Mouse (Mus musculus) lung, postnatal 10 days (tissue): ENCODE measurements at regions not wholly inside any gene's neighbourhood (a gene's known extent, or its start where the extent isn't known, plus 50 kb on each side); places are given as distances from the start of the nearest gene placed in this dataset.

Experiments used
- DNase-seq: peaks from one replicate; pipeline ENCODE4 v3.0.0; 2021

DNA sequence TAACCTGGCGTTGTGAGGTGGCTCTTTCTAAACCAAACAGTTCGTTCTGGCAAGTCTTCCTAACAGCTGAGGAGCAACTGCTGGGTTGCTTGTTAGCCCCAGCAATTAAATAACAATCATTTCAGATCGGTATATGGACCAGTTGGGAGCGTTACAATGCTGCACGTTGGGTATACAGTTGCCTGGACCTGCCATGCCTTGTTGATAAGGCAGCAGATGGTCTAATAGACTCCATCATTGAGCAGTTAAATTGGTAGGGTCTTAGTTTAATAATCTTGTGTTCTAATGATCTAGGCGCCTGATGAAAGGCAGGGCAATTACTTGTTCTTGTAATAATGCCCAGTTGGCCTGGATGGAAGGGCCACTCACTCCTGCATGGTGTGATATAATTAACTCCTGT is 150.1 kb upstream of the Eomes start:
- DNase-seq = no peak

DNA sequence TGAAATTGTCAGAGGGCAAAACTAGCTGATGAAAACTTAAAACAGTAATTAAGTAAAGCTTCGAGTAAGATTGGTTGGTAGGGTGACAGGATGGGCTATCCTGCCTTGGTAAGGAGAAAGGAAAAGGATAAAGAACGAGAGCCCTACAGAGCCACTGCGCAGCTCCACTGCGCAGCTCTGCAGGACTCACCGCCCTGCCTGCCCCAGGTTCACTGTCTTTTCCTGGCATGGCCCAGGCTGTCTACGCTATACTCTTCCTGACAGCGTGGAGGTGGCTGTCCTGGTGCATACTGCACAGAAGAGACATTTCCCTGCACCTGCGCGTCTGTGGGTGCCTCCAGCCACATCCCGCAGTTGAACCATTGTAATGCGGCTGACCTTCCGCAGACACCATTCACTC is 136.6 kb upstream of the Eomes start:
- DNase-seq = no peak

DNA sequence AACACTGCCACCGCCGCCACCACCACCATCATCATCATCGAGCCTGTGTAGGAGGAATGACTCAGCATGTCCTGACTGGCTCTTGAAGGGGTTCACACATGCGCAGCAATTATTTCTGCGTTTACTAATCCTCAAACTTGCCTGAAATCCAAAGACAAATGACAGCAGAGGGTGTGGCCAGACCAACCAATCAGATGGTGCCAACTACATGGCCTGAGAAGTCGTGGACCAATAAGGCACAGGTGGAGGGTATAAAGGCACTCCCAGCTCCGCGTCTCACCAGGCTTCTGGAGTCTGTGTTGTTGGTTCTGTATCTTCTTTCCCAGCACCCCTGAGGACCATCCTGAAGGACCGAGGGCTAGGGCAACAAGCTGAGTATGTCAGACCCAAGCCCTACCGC is 123.1 kb upstream of the Eomes start:
- DNase-seq = no peak

DNA sequence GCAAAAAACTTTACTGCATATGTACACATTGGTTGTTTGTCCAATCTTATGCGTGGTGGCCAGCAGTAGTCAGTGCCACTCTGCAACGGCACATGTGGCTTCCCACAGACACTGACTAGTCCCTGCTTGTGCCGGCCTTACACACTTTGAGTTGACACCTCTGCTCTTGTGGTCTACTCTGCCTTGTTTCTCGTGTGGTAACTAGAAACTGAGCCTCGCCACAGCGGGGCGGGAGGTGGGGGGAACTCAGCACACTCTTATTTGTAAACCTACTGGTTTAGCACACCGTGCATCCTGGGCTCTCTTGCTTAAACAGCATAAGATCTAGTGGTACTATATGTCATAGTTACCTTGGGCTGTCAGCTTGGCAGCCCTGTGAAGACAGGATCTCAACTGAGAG is 120.6 kb upstream of the Eomes start:
- no peak for DNase-seq

DNA sequence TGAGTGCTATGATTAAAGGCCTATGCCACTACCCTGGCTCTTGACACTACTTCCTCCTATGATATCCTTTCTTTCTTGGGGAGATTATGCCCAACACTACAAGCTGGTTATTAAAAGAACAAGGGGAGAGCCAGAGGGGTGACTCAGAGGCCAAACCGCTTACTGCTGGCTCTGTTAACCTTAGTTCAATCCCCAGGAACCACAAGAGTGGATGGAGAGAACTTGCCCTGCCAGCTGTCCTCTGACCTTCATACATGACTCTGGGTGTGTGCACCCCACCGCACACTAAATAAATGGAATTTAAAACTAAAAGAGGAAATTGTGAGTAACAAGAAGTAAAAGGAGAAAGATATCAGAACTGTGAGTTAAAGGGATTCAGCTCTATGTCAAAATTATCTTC is 114.1 kb upstream of the Eomes start:
- DNase-seq = no peak

DNA sequence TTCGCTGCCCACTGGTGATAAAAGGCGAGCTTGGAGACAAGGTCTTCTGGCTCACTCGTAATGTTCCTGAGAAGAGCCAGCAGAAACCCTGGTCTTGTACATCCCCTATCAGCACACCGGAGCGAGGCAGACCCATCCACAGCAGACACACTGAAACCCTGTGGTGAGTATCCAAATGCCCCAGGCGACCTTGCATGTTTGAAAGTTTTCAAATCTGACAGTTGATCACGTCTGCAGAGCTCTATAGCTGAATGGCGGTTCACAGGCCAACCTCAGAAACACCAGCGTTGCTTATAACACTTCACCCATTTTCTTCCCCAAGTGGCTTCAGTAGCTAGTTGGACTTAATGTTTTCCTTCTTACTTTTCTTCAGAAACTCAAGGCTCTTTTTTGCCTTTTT is 112.6 kb upstream of the Eomes start:
- no peak for DNase-seq

DNA sequence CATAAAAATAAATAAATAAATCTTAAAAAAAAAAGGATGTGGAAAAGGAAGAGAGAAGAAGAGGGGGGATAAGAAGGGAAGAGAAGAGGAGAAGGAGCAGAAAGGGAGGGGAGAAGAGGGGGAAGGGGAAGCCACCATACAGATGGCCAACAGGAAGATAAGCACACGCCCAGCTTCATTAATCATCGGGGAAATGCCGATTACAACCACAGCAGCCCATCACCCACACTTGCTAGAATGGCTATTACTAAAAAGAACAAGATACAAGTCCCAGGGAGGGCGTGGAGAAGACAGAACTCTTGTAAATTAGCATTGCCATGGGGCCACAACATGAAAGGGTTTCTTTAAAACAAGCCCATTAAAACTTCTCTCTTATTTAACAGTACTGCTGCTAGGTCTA is 110.7 kb upstream of the Eomes start:
- DNase-seq = no peak

DNA sequence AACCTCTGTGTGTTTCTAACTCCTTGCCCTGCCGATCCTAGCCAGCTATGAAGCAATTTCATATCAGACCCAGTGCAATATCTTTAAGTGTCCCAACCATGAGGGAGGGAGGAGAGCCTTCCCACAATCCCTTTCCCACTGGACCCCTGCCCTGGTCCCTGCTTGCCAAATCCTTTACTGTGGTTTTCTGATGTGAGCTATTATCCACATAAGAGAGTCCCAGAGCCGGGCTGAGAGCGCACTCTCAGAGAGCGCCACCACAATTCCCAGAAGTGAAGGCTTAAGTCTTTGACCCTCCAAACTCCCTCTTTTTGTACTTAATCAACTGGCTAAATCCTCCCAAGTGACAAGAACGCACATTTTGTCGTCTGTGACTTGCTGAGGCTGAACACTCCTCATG is 107.4 kb upstream of the Eomes start:
- no peak for DNase-seq

DNA sequence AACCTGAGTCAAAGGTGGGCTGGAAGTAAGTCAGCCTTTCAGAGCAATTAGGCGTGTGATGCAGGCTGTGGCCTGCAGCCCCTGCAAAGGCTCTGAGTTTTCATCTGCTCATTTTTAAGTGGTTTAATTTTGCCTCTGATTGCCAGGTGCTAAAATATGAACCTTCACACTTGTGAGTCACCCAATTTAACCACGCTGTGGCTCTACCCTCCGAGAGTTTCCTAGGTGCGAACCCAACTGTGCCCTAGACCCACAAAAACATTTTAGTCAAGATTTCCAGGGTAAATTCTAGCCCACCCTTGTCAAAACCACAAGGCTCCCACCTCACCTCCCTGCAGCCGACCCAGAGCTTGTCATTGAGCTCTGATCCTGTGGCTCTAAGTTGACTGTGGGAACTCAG is 103.3 kb upstream of the Eomes start:
- no peak for DNase-seq

DNA sequence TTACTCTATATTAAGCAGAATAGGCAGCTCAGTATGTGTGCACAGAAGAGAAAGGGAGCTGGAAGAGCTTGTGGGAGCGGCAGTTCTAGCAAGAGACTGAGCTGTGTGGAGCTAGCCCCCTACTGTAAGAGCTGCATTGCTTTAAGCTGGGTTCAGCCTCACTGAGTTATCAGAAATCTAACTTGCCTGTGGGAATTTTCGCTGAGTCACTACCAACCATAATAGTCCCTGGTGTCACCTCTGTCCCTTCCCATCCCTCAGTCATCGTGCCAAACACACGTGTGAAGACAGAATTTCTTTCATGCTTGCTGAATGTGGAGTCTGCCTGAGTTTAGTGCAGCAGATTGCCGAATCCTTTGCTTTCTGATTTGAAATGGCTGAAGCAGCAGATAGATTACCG is 99.0 kb upstream of the Eomes start:
- no peak for DNase-seq

DNA sequence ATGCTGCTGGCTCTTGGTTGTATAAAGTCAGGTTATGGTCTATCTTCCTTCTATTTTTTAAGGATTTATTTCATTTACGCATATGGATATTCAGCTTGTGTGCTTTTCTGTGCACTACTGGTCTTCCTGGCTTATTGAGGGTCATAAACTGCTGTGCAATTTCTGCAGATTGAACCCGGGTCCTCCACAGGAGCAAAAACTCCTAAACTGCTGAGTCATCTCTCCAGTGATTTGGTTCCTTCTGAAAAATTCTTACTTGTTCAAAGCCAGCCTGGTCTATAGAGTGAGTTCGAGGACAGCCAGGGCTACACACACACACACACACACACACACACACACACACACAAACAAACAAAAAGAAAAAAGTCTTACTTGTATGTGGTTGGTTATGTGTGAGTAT is 95.5 kb upstream of the Eomes start:
- DNase-seq = no peak

DNA sequence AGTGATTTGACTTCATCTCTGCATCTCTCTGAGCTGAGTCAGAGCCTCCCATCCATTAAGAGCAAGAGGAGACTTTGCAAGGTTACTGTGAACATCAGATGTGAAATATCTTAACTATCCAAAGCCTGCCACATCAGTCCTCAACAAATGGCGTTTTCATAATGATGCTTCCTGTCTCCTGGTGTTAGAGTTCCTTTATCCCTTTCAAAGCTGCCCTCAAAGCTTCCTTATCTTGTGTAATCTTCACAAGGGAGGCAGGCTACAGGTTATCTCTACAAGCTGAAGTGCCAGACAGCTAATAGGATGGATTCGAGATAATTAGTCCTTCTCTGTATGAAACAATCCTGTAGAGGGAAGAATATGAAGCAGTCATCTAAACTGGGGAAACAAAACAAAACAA is 93.4 kb upstream of the Eomes start:
- no peak for DNase-seq

DNA sequence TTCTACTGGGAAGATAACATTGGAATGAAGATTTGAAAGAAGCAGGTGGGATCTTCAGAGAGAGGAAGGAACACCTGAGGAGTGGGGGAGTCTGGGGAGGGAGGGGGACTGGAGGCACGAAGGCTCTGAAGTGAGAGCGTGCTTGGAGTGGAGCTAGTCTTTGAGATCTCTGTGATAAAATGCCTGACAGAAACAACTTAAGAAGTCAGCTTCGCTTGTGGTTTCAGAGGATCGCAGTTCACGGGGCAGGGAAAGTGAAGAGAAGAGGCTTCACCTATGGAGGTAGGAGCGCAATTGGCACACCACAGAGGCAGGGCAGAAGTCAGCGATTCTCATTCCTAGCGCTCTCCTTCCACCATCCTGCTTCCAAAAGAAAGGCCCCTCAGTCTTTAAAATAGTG is 90.4 kb upstream of the Eomes start:
- no peak for DNase-seq

DNA sequence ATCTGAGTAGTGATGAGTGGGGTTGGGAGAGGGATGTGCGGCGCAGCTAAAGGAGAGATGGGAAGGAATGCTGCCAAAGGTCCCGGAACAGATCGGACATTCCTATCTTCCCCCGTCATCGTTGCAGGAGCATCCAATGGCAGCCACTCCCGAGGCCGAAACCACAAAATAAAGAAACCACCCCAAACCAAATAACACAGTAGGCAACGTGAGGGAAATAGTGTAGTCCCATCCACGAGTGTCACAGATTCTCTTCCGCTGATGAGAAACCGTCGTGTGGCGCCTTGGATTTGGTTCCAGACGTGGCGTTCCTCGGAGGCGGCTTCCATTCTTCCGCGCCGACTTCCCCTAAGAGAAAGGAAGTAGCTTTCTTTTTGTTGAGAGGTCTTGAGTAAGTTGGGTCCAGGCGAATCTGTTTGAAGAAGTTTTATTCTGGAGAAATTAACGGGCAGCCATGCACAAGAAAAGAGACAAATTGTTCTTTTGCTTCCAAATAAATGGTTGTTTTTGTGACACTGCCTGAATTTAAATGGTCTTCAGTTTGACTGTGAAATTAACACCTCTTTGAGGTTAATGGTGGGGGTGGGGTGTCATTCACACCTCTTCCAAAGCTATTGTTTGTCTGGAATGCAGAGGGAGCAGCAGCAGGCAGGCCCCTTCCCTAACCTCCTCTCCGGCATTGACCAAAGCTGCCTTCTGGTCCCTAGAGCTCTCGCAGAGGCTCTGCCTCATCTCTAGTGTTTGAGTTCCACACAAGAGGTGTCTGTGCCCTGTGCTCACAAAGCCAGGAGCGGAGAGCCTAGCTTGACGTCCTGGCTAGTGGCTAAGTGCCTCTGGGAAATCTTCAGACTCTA is 88.3 kb upstream of the Eomes start:
- DNase-seq = peak; percentile 25

DNA sequence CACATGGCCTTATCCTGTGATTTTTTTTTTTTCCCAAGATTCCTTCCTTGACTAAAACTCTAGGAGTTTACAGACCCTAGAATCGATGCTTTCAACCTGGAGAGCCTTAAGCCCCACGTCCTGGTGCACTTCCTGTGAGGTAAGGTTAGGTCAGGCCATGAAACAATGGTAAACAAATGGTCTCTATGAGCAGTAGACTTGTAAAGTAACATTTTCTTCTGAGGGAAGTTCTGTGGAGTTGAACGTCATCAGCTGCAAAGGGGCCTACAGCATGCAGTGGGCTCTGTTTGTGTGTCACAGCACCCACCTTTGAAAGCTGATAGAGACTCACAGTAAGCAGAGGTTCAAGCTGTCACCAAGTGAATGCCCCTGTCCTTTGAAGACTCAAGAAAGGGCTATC is 87.3 kb upstream of the Eomes start:
- no peak for DNase-seq

DNA sequence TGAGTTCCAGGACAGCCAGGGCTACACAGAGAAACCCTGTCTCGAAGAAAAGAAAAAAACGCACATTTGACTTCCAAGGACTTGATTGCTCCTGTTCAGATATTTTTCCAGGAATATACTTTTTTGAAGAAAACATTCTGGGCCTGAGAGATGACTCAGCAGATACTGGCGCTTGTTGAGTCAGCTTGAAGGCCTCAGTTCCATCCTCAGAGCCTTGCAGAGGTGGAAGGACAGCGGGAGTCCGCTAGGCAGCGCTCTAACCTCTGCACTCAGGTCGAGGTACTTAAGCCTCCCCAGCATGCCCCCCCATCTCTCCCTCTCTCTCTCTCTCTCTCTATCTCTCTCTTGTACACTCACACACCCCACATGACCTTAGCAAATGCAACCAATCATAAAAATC is 86.3 kb upstream of the Eomes start:
- DNase-seq = no peak

DNA sequence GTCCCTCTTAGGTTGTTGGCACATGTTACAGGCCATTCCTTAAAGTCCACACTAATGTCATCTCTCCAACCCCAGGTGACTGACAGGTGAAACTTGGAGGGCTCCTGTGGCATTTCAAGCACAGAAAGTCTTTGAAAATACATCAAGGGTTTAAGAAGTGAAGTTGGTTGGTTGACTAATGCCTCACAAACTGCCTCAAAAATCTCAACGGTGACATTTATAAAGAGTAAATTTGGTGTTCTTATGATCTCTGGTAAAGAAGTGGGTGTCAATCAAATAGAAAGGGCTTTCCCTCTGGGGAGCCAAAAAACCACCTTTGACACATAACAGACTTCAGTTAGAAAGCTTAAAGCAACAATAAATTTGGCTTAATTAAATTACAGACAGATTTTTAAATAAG is 85.2 kb upstream of the Eomes start:
- no peak for DNase-seq

DNA sequence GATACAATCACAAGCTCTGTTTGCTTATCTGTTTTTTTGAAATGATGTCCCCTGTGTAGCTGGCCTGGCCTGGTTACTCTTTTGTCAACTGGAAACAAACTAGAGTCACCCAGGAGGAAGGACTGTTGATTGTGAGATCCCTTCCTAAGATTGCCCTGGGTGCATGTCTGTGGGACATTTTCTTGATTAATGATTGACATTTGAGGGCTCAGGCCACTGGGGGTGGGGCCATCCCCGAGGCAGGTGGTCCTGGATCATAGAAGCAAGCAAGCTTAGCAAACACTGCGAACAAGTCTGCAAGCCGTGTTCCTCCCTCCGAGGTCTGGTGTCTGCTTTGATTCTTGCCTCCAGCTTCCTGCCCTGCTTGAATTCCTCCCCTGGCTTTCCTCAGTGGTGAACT is 84.4 kb upstream of the Eomes start:
- DNase-seq = no peak

DNA sequence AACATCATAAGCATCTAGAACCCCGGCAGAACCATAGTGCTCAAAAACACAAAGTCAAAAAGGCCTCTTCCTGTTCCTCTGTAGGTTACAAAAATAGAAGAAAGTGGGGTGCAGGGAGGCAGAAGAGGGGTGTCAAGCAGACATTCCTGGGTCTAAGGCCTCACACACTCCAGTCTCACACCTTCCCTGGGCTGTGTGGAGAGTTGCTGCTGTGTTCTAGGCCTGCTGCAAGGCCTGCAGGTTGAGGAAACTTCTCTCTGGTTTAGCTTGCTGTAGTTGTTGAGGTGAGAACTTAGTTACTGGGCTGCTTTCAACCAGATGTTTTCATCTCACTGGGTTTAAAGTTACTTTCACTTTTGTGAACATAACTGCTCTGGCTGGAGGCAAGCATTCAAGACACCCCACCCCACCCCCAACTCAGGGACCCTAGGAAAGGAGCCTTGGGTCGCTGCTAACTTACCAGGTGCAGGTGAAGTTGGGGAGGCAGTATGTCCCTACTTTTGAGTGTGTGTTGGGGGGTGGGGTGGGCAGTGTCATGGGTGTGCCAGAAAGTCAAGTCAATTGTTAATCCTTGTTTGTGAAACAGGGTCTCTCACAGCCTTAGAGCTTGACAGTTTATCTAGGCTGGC is 81.5 kb upstream of the Eomes start:
- DNase-seq = no peak

DNA sequence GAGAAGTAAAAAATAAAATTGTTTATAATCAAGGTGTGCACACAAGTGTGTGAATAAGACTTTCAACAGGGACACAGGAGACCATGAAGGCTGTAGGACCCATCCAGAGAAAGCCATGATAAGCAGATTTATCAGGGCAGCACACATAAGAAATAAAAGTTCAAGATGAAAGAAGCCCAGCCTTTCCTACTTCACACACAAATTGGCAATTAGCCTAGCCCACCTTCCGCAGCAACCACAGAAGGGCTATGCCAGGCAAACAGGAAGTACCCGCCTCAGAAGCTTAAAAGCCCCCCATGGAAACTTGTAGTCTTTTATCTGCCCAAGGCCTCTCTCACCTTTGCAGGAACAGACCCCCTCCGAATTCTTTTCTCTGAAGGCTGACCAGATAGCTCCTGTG is 77.5 kb upstream of the Eomes start:
- DNase-seq = no peak

DNA sequence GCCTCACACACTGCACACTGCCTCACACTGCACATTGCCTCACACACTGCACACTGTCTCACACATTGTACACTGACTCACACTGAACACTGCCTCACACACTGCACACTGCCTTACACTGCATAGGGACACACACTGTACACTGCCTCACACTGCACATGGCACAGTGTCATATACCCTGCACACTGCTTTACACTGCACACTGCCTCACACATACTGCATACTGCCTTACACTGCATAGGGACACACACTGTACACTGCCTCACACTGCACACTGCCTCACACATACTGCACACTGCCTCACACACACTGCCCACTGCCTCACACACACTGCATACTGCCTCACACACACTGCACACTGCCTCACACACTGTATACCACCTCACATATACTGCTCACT is 76.8 kb upstream of the Eomes start:
- DNase-seq = no peak

DNA sequence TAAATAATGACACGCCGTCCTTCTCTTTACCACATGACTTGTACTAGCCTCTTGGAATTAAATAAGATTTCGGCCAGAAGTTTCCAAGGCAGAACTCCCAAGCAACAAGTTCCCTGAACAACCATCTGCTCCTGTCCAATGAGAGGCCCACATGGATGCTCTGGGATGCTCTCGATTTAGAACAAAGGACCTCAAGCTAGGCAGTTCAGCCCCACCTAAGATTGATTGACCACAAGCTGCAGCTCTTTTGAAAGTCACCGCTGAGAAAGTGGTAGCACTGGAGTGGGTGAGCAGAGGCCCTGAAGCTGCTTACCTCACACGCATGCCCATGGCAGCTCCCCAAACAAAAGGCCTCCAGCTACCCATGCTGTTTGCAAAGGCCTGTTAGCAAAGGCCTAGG is 73.1 kb upstream of the Eomes start:
- no peak for DNase-seq

DNA sequence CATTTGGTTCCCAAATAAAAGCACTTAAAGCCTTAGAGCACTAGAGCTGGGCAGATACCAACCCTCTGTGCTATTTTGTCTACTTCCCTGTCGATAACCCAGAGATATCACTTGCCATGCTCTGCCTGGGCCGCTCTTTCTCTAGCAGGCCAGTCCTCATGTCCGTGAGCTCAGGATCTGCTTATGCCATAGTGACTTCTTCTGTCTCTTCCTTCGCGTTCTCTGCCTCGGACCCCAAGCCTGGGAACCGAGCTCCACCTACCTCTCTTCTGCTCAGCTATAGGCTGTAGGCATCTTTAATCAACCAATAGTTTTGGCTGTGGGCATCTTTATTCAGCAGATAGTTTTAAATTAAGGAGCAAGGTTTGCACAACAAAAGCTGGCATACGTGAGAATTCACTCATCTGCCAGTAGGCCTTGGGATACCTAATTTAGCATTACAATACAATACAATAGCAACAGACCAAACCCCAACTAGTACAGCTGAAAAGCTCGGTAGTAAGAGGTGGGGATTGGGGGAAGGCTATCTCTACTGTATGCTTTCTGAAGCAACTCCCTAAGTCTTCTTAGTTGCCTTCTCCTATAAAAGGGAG is 72.0 kb upstream of the Eomes start:
- no peak for DNase-seq

DNA sequence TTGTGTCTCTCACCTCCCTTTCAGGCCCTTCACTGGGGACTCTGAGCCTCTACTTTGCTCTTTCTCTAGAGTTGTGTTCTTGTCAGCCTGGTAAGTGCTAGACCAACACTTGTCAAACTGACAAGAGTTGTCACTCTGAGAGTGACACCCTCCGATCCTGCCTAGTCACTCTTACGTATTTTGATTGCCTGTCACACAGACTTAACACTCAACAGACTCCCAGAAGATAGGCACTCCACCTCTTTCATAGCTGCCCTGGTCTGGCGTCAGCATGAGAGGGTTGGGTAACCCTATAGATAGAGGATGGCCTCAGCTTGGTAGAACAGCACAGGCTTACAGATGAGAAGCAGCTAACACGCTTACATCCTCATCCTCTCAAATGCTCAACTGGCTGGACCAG is 62.0 kb upstream of the Eomes start:
- no peak for DNase-seq

DNA sequence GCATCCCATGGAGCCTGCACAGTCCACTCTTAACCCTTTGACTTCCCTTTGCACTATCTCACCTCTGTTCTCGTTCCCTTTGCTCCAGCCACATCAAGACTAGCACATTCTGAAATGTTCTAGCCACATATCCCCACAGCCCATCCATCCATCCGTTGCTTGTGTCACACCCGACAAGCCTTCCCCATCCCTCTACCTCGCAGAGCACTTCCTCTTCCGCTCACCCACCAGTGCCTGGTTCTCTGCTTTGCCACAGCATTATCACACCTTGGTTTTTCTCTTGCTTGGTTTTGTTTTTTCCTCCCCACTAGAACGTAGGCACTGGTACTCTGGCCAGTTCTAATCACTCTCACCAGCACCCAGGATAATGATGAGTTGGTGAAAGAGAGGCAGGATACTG is 61.5 kb upstream of the Eomes start:
- DNase-seq = no peak
